Mouse (Mus musculus) midbrain, postnatal 0 days (tissue): Measurements from ENCODE around the gene Arhgap44. TPM values are rescaled to one million over a fixed set of nuclear protein-coding genes. Genes with fewer than 3 reads are reported as not detected.

Experiments
- ATAC-seq: fragments of 200-750 bp; cut with Nextera tagmentation; 2 replicates; pipeline ENCODE4 v1.8.0; 2017; ENCODE audit warnings: moderate number of reproducible peaks, mild to moderate bottlenecking, moderate TSS enrichment, moderate library complexity; ENCODE audit not compliant: low FRiP score
- DNase-seq: peaks from one replicate; pipeline ENCODE4 v3.0.0-alpha.2; 2015; ENCODE audit warnings: low spot score
- H3K27ac ChIP-seq: fragments of 300-500 bp; sonication (generic); 2 replicates; pipeline ENCODE4 v1.5.1; 2014; ENCODE audit warnings: low read depth, mild to moderate bottlenecking, low read length, mixed read lengths
- H3K27me3 ChIP-seq: fragments of 300-500 bp; sonication (generic); 2 replicates; pipeline ENCODE4 v1.6.1; 2014; ENCODE audit warnings: low read length, control low read depth, mixed read lengths; ENCODE audit not compliant: insufficient read depth
- H3K36me3 ChIP-seq: fragments of 300-500 bp; sonication (generic); 2 replicates; pipeline ENCODE4 v1.6.1; 2014; ENCODE audit warnings: low read length, control low read depth, mixed read lengths; ENCODE audit not compliant: insufficient read depth
- H3K4me1 ChIP-seq: fragments of 300-500 bp; sonication (generic); 2 replicates; pipeline ENCODE4 v1.6.1; 2014; ENCODE audit warnings: mild to moderate bottlenecking, control low read depth, antibody characterized with exemption, low read length, mixed read lengths; ENCODE audit not compliant: insufficient read depth
- H3K4me2 ChIP-seq: fragments of 300-500 bp; sonication (generic); 2 replicates; pipeline ENCODE4 v1.6.1; 2014; ENCODE audit warnings: low read depth, mild to moderate bottlenecking, low read length, mixed read lengths; ENCODE audit not compliant: poor library complexity, severe bottlenecking
- H3K4me3 ChIP-seq: fragments of 300-500 bp; sonication (generic); 2 replicates; pipeline ENCODE4 v1.5.1; 2014; ENCODE audit warnings: low read depth, mild to moderate bottlenecking, low read length, moderate library complexity
- H3K9ac ChIP-seq: fragments of 300-500 bp; sonication (generic); replicated peaks from 2 replicates; pipeline ENCODE4 v1.6.1; 2014; ENCODE audit warnings: mild to moderate bottlenecking, low read length, moderate library complexity, mixed read lengths; ENCODE audit not compliant: poor library complexity, severe bottlenecking
- H3K9me3 ChIP-seq: fragments of 300-500 bp; sonication (generic); 2 replicates; pipeline ENCODE4 v1.6.1; 2016; ENCODE audit warnings: low read length, control low read depth
- CTCF ChIP-seq: IDR thresholded peaks from 2 replicates; pipeline ENCODE4 v1.5.1; 2016; ENCODE audit warnings: antibody characterized with exemption, mild to moderate bottlenecking
- WGBS: fragments of 180-500 bp; shearing (Covaris S2); extraction: QIAGEN DNeasy Blood & Tissue Kit; methylation state at CpG from one replicate; pipeline ENCODE4 v1.1.7; 2014; 5-methylcytosine and 5-hydroxymethylcytosine counted together
- polyA plus RNA-seq: library from polyadenylated mRNA; unstranded; fragments of >200 nt; fragmentation: Nextera tagmentation; extraction: Ambion mirVana; gene quantifications from 2 replicates; pipeline ENCODE4 v1.2.1, GENCODE M21; 2015
- total RNA-seq: library from RNA; depleted of rRNA; stranded (reverse); fragments of >200 nt; gene quantifications from 2 replicates; pipeline ENCODE4 v1.2.3, GENCODE M21; 2014

Gene Arhgap44
- total and polyA plus RNA-seq, 2 experiments from 2014 or later: 20.8 to 39.4 TPM

GRCm38 (mm10) chr11:64999685-65000084 lies 163.1 kb downstream of the Arhgap44 start:
- Histone ChIP-seq H3K9ac (no peak overlapping the region), H3K27me3 (no peaks in the 10 kb centered on the region), H3K4me1 (no peaks in the 10 kb centered on the region), H3K4me2 (no peak overlapping the region), H3K27ac (no peak overlapping the region), H3K36me3 (peaks cover 81% of the 10 kb centered on the region), H3K4me3 (no peak overlapping the region), H3K9me3 (no peaks in the 10 kb centered on the region)
- TF ChIP-seq CTCF: no peak
- WGBS: 82% methylated on average over 5 of the region's 5 CpGs
- DNase-seq (no peak), ATAC-seq (no peak)

GRCm38 (mm10) chr11:64998439-64998838 lies 164.3 kb downstream of the Arhgap44 start:
- no peak overlapping the region for H3K4me3 ChIP-seq
- H3K9me3 ChIP-seq: no peaks in the 10 kb centered on the region
- no peaks in the 10 kb centered on the region for H3K4me1 ChIP-seq
- H3K27me3 ChIP-seq: no peaks in the 10 kb centered on the region
- H3K4me2 ChIP-seq: no peak overlapping the region
- ATAC-seq: no peak
- DNase-seq: no peak
- 93% methylated on average over 3 of the region's 3 CpGs for WGBS
- no peak overlapping the region for H3K27ac ChIP-seq
- TF ChIP-seq CTCF: no peak
- no peak overlapping the region for H3K9ac ChIP-seq
- peaks cover 86% of the 10 kb centered on the region for H3K36me3 ChIP-seq

- Histone ChIP-seq H3K9me3 (no peaks in the 10 kb centered on the region), H3K4me2 (no peak overlapping the region), H3K4me1 (no peaks in the 10 kb centered on the region), H3K36me3 (peaks cover 74% of the 10 kb centered on the region), H3K4me3 (no peak overlapping the region), H3K27ac (no peak overlapping the region), H3K9ac (no peak overlapping the region), H3K27me3 (no peaks in the 10 kb centered on the region)
- ATAC-seq (no peak), DNase-seq (no peak)
- no peak for TF ChIP-seq CTCF
- 83% methylated on average over 2 of the region's 2 CpGs for WGBS
Observed at GRCm38 (mm10) chr11:64988556-64988955, 174.2 kb downstream of the Arhgap44 start.

- no peak overlapping the region for H3K27ac ChIP-seq
- peaks cover 25% of the 10 kb centered on the region for H3K36me3 ChIP-seq
- peak overlapping the region; percentile 80 for H3K4me2 ChIP-seq
- H3K27me3 ChIP-seq: peaks cover 4% of the 10 kb centered on the region; the same call in 1 of the 2 replicates
- no peak for DNase-seq
- WGBS: 15% methylated on average over 9 of the region's 9 CpGs
- ATAC-seq: no peak
- no peak for TF ChIP-seq CTCF
- peak overlapping the region; percentile 70 for H3K9ac ChIP-seq
- H3K4me3 ChIP-seq: peak overlapping the region; percentile 73
- no peaks in the 10 kb centered on the region for H3K9me3 ChIP-seq
- no peaks in the 10 kb centered on the region for H3K4me1 ChIP-seq
Observed at GRCm38 (mm10) chr11:64979489-64979845, 183.3 kb downstream of the Arhgap44 start.

GRCm38 (mm10) chr11:64978720-64979488 lies 183.9 kb downstream of the Arhgap44 start, which contains the start of gene Elac2:
Gene Elac2, plus strand, starts transcription at chr11:64979038.
- under 1% methylated on average over 63 of the region's 65 CpGs for WGBS
- H3K4me3 ChIP-seq: peak within 1 kb of the TSS; percentile 73

GRCm38 (mm10) chr11:64972418-64972817 lies 190.3 kb downstream of the Arhgap44 start:
- no peaks in the 10 kb centered on the region for H3K4me1 ChIP-seq
- H3K27me3 ChIP-seq: peaks cover 17% of the 10 kb centered on the region; the same call in 1 of the 2 replicates
- H3K4me2 ChIP-seq: no peak overlapping the region
- 74% methylated on average over 2 of the region's 2 CpGs for WGBS
- H3K4me3 ChIP-seq: no peak overlapping the region
- H3K9me3 ChIP-seq: no peaks in the 10 kb centered on the region
- no peak overlapping the region for H3K27ac ChIP-seq
- no peak for ATAC-seq
- no peak overlapping the region for H3K9ac ChIP-seq
- no peaks in the 10 kb centered on the region for H3K36me3 ChIP-seq
- DNase-seq: no peak
- TF ChIP-seq CTCF: no peak

More at GRCm38 (mm10) chr11:64978720-64979488, 183.9 kb downstream of the Arhgap44 start, which contains the start of gene Elac2:
- Histone ChIP-seq H3K27me3 (peaks cover 6% of the 10 kb centered on the region; the same call in 1 of the 2 replicates), H3K4me2 (peak within 1 kb of the TSS; percentile 80), H3K9ac (peak within 1 kb of the TSS; percentile 70), H3K9me3 (no peaks in the 10 kb centered on the region), H3K4me1 (no peaks in the 10 kb centered on the region), H3K36me3 (peaks cover 20% of the 10 kb centered on the region), H3K27ac (0 out of 2 replicates have a peak within 1 kb of the TSS, but pooled peaks have one; percentile 51)
- no peak for TF ChIP-seq CTCF
- DNase-seq (peak; percentile 99), ATAC-seq (peak; percentile 100)
